Comparison of ENCODE assay signal across 26 mouse cellular contexts in genomic region chr17:43689591-43689990, GRCm38 (mm10). TPM values are rescaled to one million over a fixed set of nuclear protein-coding genes. Genes with fewer than 3 reads are reported as not detected.
"Had no signal": no experiment of that assay in that cellular context is flagged by ENCODE, and none has a peak within 500 bp of the region (broad histone marks: within the 10 kb centered on the region; RNA-seq: fewer than 3 reads in every experiment).

No protein-coding gene starts in this region.

- H3K4me3 ChIP-seq: layer of hippocampus, adult 2 months; limb, embryonic 10.5 days; limb, embryonic 13.5 days; midbrain, embryonic 12.5 days; neural tube, embryonic 12.5 days; neural tube, embryonic 15.5 days had no signal

- DNase-seq: kidney, adult 11 months; kidney, adult 8-10 months; kidney, postnatal 25 days; layer of hippocampus, adult 9-11 months; lung, adult 2 months; lung, postnatal 14 days; lung, postnatal 4 days; right cerebral cortex, adult 18-20 months; right cerebral cortex, postnatal 14 days; right cerebral cortex, postnatal 4 days; thymus, adult 18-20 months; thymus, postnatal 36 days had no signal

- H3K4me2 ChIP-seq: limb, embryonic 13.5 days; midbrain, embryonic 12.5 days; neural tube, embryonic 12.5 days; neural tube, embryonic 15.5 days had no signal

- H3K9ac ChIP-seq: limb, embryonic 13.5 days; liver, embryonic 14.5 days; midbrain, embryonic 12.5 days; neural tube, embryonic 12.5 days; neural tube, embryonic 15.5 days had no signal

- H3K9me3 ChIP-seq: limb, embryonic 10.5 days; limb, embryonic 13.5 days; midbrain, embryonic 12.5 days; neural tube, embryonic 12.5 days; neural tube, embryonic 15.5 days had no signal

- H3K27me3 ChIP-seq: limb, embryonic 13.5 days; midbrain, embryonic 12.5 days; neural tube, embryonic 12.5 days; neural tube, embryonic 15.5 days had no signal

- H3K36me3 ChIP-seq: neural tube, embryonic 15.5 days had no signal

- H3K27ac ChIP-seq: layer of hippocampus, adult 2 months; limb, embryonic 10.5 days; limb, embryonic 13.5 days; liver, embryonic 14.5 days; midbrain, embryonic 12.5 days; neural tube, embryonic 12.5 days; neural tube, embryonic 15.5 days had no signal

- H3K4me1 ChIP-seq: limb, embryonic 10.5 days; limb, embryonic 13.5 days; midbrain, embryonic 12.5 days; neural tube, embryonic 12.5 days; neural tube, embryonic 15.5 days had no signal

RNA-seq across cellular contexts. Expression of gene Cyp39a1, which starts 22.4 kb away (rescaled TPM):
- total RNA-seq: megakaryocyte-erythroid progenitor cell, adult 5-6 weeks had no signal

RNA-seq across cellular contexts. Expression of gene Tdrd6, which starts 59.5 kb away (rescaled TPM):
- total RNA-seq: liver, adult 2 months; megakaryocyte progenitor cell, adult 5-6 weeks; megakaryocyte-erythroid progenitor cell, adult 5-6 weeks had no signal
- polyA plus RNA-seq: kidney, embryonic 16.5 days; large intestine, adult 2 months; limb, embryonic 10.5 days; liver, adult 2 months; lung, embryonic 16.5 days; midbrain, embryonic 12.5 days; stomach, embryonic 14.5 days had no signal
